Mouse (Mus musculus): ENCODE measurements around the gene Wnt2. TPM values are rescaled to one million over a fixed set of nuclear protein-coding genes. Genes with fewer than 3 reads are reported as not detected.

Wnt2 gene
- polyA plus RNA-seq (2015; fragmentation: Nextera tagmentation; extraction: Ambion mirVana) = 1.7 and 2.1 TPM in 2 replicates

DNA sequence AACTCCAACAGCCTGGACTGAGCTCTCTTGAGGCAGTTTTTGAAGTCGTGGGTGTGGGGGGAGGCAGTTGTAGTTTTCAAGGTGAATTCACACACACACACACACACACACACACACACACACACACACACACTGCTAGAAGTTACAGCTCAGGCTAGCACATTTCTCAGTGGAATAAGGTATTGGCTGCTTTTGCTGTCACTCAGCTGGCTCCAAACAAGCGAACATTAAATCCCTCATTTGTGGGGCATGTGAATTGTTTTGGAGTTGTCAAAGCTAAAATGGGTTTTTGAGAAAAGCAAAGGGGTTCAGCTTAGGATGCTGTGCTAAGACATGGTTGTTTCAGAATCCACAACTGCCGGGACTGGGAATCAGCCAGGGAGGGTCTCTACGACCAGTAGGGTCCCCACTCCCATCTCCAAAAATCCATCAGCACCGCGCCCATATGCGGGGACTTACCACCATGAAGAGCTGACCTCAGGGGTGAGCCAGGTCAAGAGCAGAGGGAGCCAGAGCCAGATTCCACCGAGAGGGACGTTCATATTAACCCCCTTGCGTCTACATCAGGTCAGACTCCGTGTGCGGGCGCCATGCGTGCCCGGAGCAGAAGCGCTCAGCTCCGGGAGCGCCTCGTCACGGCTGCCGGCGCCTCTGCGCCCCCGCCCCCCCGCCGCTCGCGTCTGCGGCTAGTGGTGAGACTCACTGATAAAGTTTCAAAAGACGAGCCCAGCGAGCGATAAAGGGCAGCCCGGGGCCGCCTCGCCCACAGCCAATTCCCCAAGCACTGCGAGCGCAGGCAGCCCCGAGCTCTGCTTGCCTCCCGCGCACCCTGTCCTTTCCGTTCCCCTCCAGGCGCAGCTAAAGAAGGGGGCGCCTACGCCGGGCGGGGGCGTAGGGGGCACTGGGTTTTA lies at the start of gene Wnt2:
Gene Wnt2, minus strand, starts transcription at position 840 of the 911 bp plus-strand sequence.
- peak within 1 kb of the TSS; percentile 62 for H3K4me2 ChIP-seq
- H3K4me1 ChIP-seq (replicated peaks) = peaks cover 17% of the 10 kb centered on the region
- peak; percentile 83 for ATAC-seq (ENCODE audit: low read depth)
- H3K9me3 ChIP-seq (replicated peaks) = no peaks in the 10 kb centered on the region
- no peaks in the 10 kb centered on the region for H3K36me3 ChIP-seq
- peak; percentile 33 for DNase-seq
- no peak within 1 kb of the TSS for H3K27ac ChIP-seq
- WGBS (ENCODE audit: insufficient replicate concordance) = 1% methylated on average over 45 of the region's 47 CpGs
- no peak within 1 kb of the TSS for H3K9ac ChIP-seq
- H3K4me3 ChIP-seq (replicated peaks) = peak within 1 kb of the TSS; percentile 42
- H3K27me3 ChIP-seq = peaks cover 59% of the 10 kb centered on the region

DNA sequence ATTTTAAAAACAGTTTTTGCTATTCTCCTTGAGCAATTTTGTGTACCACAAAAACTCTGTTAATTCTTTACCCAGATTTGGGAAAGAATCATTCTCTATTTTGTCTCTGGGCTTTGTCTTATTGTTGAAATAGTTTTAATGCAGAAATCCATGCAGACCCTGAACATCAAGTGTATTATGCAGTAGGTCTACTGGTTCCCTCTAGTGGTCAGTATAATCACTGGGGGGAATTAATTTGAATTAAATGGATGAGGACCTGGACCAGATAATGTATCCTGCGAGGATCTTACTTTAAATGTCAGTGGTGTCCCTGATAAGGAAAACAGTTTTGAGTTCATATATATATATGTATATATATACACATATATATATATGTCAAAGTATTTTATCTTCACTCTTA lies 48.2 kb upstream of the Wnt2 start:
- H3K9ac ChIP-seq = no peak overlapping the region
- H3K4me3 ChIP-seq (replicated peaks) = no peak overlapping the region
- H3K36me3 ChIP-seq = no peaks in the 10 kb centered on the region
- no peaks in the 10 kb centered on the region for H3K27me3 ChIP-seq
- no peak overlapping the region for H3K27ac ChIP-seq
- no peaks in the 10 kb centered on the region for H3K4me1 ChIP-seq (replicated peaks)
- H3K4me2 ChIP-seq = no peak overlapping the region
- H3K9me3 ChIP-seq (replicated peaks) = no peaks in the 10 kb centered on the region
- no peak for DNase-seq
- ATAC-seq (ENCODE audit: low read depth) = no peak
- 10% methylated on average over 1 of the region's 1 CpGs for WGBS (ENCODE audit: insufficient replicate concordance)

- H3K4me1 ChIP-seq (replicated peaks) = no peaks in the 10 kb centered on the region
- H3K4me3 ChIP-seq (replicated peaks) = no peak overlapping the region
- 57% methylated on average over 7 of the region's 7 CpGs for WGBS (ENCODE audit: insufficient replicate concordance)
- H3K27ac ChIP-seq = no peak overlapping the region
- DNase-seq (no peak), ATAC-seq (ENCODE audit: low read depth) (no peak)
- H3K9me3 ChIP-seq (replicated peaks) = no peaks in the 10 kb centered on the region
- H3K27me3 ChIP-seq = no peaks in the 10 kb centered on the region
- no peaks in the 10 kb centered on the region for H3K36me3 ChIP-seq
- H3K4me2 ChIP-seq = no peak overlapping the region
- H3K9ac ChIP-seq = no peak overlapping the region
Measured at GRCm38 (mm10) chr6:18076986-18077385, 46.6 kb upstream of the Wnt2 start.

GRCm38 (mm10) chr6:18076577-18076976 lies 46.2 kb upstream of the Wnt2 start:
- 23% methylated on average over 5 of the region's 5 CpGs for WGBS (ENCODE audit: insufficient replicate concordance)

DNA sequence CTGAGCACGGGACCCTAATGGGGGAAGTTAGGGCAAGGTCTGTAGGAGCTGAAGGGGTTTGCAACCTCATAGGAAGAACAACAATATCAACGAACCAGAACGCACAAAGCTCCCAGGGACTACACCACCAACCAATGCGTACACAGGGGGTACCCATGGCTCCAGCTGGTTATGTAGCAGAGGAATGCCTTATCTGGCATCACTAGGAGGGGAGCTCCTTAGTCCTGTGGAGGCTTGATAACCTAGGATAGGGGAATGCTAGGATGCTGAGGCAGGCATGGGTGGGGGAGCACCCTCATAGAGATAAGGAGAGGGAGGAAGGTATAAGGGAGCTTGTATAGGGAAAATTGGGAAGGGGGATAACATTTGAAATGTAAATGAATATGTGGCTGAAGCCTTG lies 27.5 kb upstream of the Wnt2 start:
- DNase-seq (peak; percentile 5), ATAC-seq (ENCODE audit: low read depth) (peak; percentile 68)
- WGBS (ENCODE audit: insufficient replicate concordance) = 57% methylated on average over 4 of the region's 4 CpGs
- Histone ChIP-seq H3K27me3 (no peaks in the 10 kb centered on the region), H3K9me3 (replicated peaks) (no peaks in the 10 kb centered on the region), H3K4me1 (replicated peaks) (no peaks in the 10 kb centered on the region), H3K4me2 (no peak overlapping the region), H3K4me3 (replicated peaks) (no peak overlapping the region), H3K27ac (no peak overlapping the region), H3K36me3 (no peaks in the 10 kb centered on the region), H3K9ac (no peak overlapping the region)

More at GRCm38 (mm10) chr6:18076577-18076976, 46.2 kb upstream of the Wnt2 start:
- H3K4me3 ChIP-seq (replicated peaks) = no peak overlapping the region
- no peaks in the 10 kb centered on the region for H3K9me3 ChIP-seq (replicated peaks)
- no peak overlapping the region for H3K4me2 ChIP-seq
- ATAC-seq (ENCODE audit: low read depth) (0 out of 2 replicates have a peak, but pooled peaks have one; percentile 20), DNase-seq (no peak)
- no peak overlapping the region for H3K27ac ChIP-seq
- no peaks in the 10 kb centered on the region for H3K36me3 ChIP-seq
- H3K4me1 ChIP-seq (replicated peaks) = no peaks in the 10 kb centered on the region
- H3K27me3 ChIP-seq = no peaks in the 10 kb centered on the region
- no peak overlapping the region for H3K9ac ChIP-seq

- Histone ChIP-seq H3K4me1 (replicated peaks) (no peaks in the 10 kb centered on the region), H3K36me3 (no peaks in the 10 kb centered on the region), H3K9me3 (replicated peaks) (no peaks in the 10 kb centered on the region), H3K27me3 (no peaks in the 10 kb centered on the region), H3K9ac (no peak overlapping the region), H3K27ac (no peak overlapping the region), H3K4me3 (replicated peaks) (no peak overlapping the region), H3K4me2 (no peak overlapping the region)
- no peak for ATAC-seq (ENCODE audit: low read depth)
- no peak for DNase-seq
- 62% methylated on average over 5 of the region's 5 CpGs for WGBS (ENCODE audit: insufficient replicate concordance)
Measured at GRCm38 (mm10) chr6:18051702-18052101, 21.3 kb upstream of the Wnt2 start.

DNA sequence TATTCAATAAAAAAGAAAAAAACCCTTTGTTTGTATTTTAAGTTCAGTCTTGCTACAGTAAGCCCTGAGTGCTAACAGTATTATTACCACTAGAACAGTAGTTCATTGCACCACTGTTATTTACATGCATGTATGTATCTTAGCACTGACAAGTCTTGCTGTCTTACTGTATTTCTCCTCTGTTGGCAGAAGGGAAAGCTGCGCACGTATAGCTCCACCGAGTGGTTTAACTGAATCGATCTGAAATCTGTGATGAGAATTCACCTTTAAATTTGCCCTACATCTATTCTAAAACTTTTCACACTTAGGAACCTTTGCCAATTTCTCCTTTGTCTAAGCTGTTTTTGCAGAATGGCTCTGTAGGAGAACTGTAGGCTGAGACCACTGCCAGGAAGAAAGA lies 13.9 kb upstream of the Wnt2 start:
- H3K4me3 ChIP-seq (replicated peaks) = no peak overlapping the region
- WGBS (ENCODE audit: insufficient replicate concordance) = 72% methylated on average over 4 of the region's 4 CpGs
- no peak for ATAC-seq (ENCODE audit: low read depth)

DNA sequence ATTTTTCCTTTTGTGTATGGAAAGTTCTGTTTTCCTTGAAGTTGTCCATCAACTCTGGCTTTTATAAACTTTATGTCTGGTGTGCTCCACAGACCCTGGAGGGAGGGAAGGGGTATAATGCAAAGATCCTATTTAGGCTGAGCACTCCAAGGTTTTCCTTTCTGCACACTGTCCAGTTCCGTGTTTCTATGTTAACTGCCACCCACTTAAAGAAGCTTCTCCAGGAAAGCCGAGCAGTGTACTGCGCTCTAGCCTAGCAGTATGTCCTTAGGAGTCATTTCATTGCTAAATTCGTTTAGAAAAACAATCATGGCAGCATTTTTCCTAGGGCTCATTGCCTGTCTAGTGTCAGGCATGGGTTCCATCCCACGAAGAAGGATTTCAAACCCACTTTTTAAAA lies 12.8 kb upstream of the Wnt2 start:
- no peak for ATAC-seq (ENCODE audit: low read depth)
- no peak overlapping the region for H3K4me2 ChIP-seq
- H3K4me1 ChIP-seq (replicated peaks) = no peaks in the 10 kb centered on the region
- 63% methylated on average over 5 of the region's 5 CpGs for WGBS (ENCODE audit: insufficient replicate concordance)
- DNase-seq = no peak
- H3K4me3 ChIP-seq (replicated peaks) = no peak overlapping the region
- H3K27me3 ChIP-seq = no peaks in the 10 kb centered on the region
- H3K9ac ChIP-seq = no peak overlapping the region
- H3K36me3 ChIP-seq = no peaks in the 10 kb centered on the region
- no peaks in the 10 kb centered on the region for H3K9me3 ChIP-seq (replicated peaks)
- H3K27ac ChIP-seq = no peak overlapping the region

More for the DNA sequence above, 13.9 kb upstream of the Wnt2 start:
- Histone ChIP-seq H3K4me1 (replicated peaks) (no peaks in the 10 kb centered on the region), H3K27ac (no peak overlapping the region), H3K9ac (no peak overlapping the region), H3K36me3 (no peaks in the 10 kb centered on the region), H3K9me3 (replicated peaks) (no peaks in the 10 kb centered on the region), H3K4me2 (no peak overlapping the region), H3K27me3 (no peaks in the 10 kb centered on the region)
- DNase-seq = no peak

- Histone ChIP-seq H3K9me3 (replicated peaks) (no peaks in the 10 kb centered on the region), H3K4me2 (peak overlapping the region; percentile 62), H3K36me3 (no peaks in the 10 kb centered on the region), H3K9ac (no peak overlapping the region), H3K4me3 (replicated peaks) (peak overlapping the region; percentile 32; the same call in 1 of the 2 replicates), H3K27me3 (peaks cover 56% of the 10 kb centered on the region), H3K27ac (no peak overlapping the region), H3K4me1 (replicated peaks) (peaks cover 17% of the 10 kb centered on the region)
- no peak for DNase-seq
- WGBS (ENCODE audit: insufficient replicate concordance) = 21% methylated on average over 6 of the region's 6 CpGs
- ATAC-seq (ENCODE audit: low read depth) = no peak
Measured at GRCm38 (mm10) chr6:18032271-18032670, 1.9 kb upstream of the Wnt2 start.

GRCm38 (mm10) chr6:18031509-18032010 lies 1.2 kb upstream of the Wnt2 start:
- H3K9ac ChIP-seq = no peak overlapping the region
- DNase-seq (no peak), ATAC-seq (ENCODE audit: low read depth) (peak; percentile 39; the same call in 1 of the 2 replicates)
- peak overlapping the region; percentile 62 for H3K4me2 ChIP-seq
- no peaks in the 10 kb centered on the region for H3K9me3 ChIP-seq (replicated peaks)
- no peaks in the 10 kb centered on the region for H3K36me3 ChIP-seq
- H3K27ac ChIP-seq = no peak overlapping the region
- H3K27me3 ChIP-seq = peaks cover 59% of the 10 kb centered on the region
- 1% methylated on average over 29 of the region's 29 CpGs for WGBS (ENCODE audit: insufficient replicate concordance)
- H3K4me1 ChIP-seq (replicated peaks) = peaks cover 17% of the 10 kb centered on the region
- H3K4me3 ChIP-seq (replicated peaks) = peak overlapping the region; percentile 32

- Histone ChIP-seq H3K27me3 (peaks cover 59% of the 10 kb centered on the region), H3K36me3 (no peaks in the 10 kb centered on the region), H3K4me3 (replicated peaks) (0 out of 2 replicates have a peak overlapping the region, but pooled peaks have one; percentile 42), H3K4me2 (peak overlapping the region; percentile 62), H3K9me3 (replicated peaks) (no peaks in the 10 kb centered on the region), H3K9ac (no peak overlapping the region), H3K4me1 (replicated peaks) (peaks cover 17% of the 10 kb centered on the region), H3K27ac (no peak overlapping the region)
- DNase-seq (no peak), ATAC-seq (ENCODE audit: low read depth) (0 out of 2 replicates have a peak, but pooled peaks have one; percentile 9)
- WGBS (ENCODE audit: insufficient replicate concordance) = 6% methylated on average over 12 of the region's 12 CpGs
Measured at GRCm38 (mm10) chr6:18030868-18031508, 603 bp upstream of the Wnt2 start.

All from liver, embryonic 13.5 days (tissue).